Mouse (Mus musculus) MEL (cell line): ENCODE data around the gene Tmem169.

Source experiments
- BHLHE40 ChIP-seq: IDR thresholded peaks from 2 replicates; pipeline ENCODE4 v1.6.1; 2012; ENCODE audit warnings: low read depth, mild to moderate bottlenecking, inconsistent platforms, low read length, improper control_type of control experiment, borderline replicate concordance
- CTCF ChIP-seq, 3 experiments: IDR thresholded peaks in 2 of 3; conservative IDR thresholded peaks in 1 of 3; 2 replicates each; pipeline ENCODE4 v1.5.1; 2011 to 2012; ENCODE audit warnings: low read length in 3 of 3, low read depth in 2 of 3, mild to moderate bottlenecking in 2 of 3, improper control_type of control experiment in 1 of 3, inconsistent platforms in 1 of 3, mixed read lengths in 1 of 3, moderate library complexity in 1 of 3; ENCODE audit not compliant: control insufficient read depth in 1 of 3, insufficient read depth in 1 of 3, poor library complexity in 1 of 3, severe bottlenecking in 1 of 3
- ELF1 ChIP-seq: IDR thresholded peaks from 2 replicates; pipeline ENCODE4 v1.6.1; 2014; ENCODE audit warnings: low read depth, mild to moderate bottlenecking, inconsistent platforms, low read length, improper control_type of control experiment, moderate library complexity
- GATA1 ChIP-seq: IDR thresholded peaks from 2 replicates; pipeline ENCODE4 v1.6.1; 2011; ENCODE audit warnings: low read depth, low read length, improper control_type of control experiment
- HCFC1 ChIP-seq: IDR thresholded peaks from 2 replicates; pipeline ENCODE4 v1.6.1; 2012; ENCODE audit warnings: low read depth, mild to moderate bottlenecking, inconsistent platforms, low read length, improper control_type of control experiment, moderate library complexity
- MEF2A ChIP-seq: IDR thresholded peaks from 2 replicates; pipeline ENCODE4 v1.6.1; 2014; ENCODE audit warnings: low read depth, mild to moderate bottlenecking, inconsistent platforms, low read length, improper control_type of control experiment; ENCODE audit not compliant: poor library complexity, insufficient replicate concordance, severe bottlenecking; ENCODE audit errors: extremely low read depth
- MYC ChIP-seq: IDR thresholded peaks from 2 replicates; pipeline ENCODE4 v1.6.1; 2011; ENCODE audit warnings: low read depth, mild to moderate bottlenecking, low read length, improper control_type of control experiment, moderate library complexity
- POLR2A ChIP-seq, 2 experiments: IDR thresholded peaks; 2 replicates each; pipeline ENCODE4 v1.6.1; 2011 to 2012; ENCODE audit warnings: low read length in 2 of 2, mild to moderate bottlenecking in 2 of 2, control low read depth in 1 of 2, improper control_type of control experiment in 1 of 2, low read depth in 1 of 2, moderate library complexity in 1 of 2; ENCODE audit not compliant: control insufficient read depth in 1 of 2, insufficient read depth in 1 of 2, poor library complexity in 1 of 2
- ZKSCAN1 ChIP-seq: IDR thresholded peaks from 2 replicates; pipeline ENCODE4 v1.6.1; 2012; ENCODE audit warnings: low read depth, mild to moderate bottlenecking, inconsistent platforms, low read length, improper control_type of control experiment, moderate library complexity
- ZNF384 ChIP-seq: IDR thresholded peaks from 2 replicates; pipeline ENCODE4 v1.6.1; 2012; ENCODE audit warnings: low read depth, mild to moderate bottlenecking, inconsistent platforms, low read length, improper control_type of control experiment

- peak; percentile 58 for TF ChIP-seq HCFC1
- TF ChIP-seq CTCF (IDR thresholded peaks at IDR 0.05 in 2 of 3, conservative IDR thresholded peaks at IDR 0.05 in 1 of 3; ENCODE audit: control insufficient read depth in 1 of 3, insufficient read depth in 1 of 3, low read depth in 2 of 3, low read length in 3 of 3, poor library complexity in 1 of 3, severe bottlenecking in 1 of 3), result no peak
- TF ChIP-seq POLR2A (IDR thresholded peaks at IDR 0.05; ENCODE audit: control insufficient read depth in 1 of 2, insufficient read depth in 1 of 2, low read depth in 1 of 2, low read length in 2 of 2, poor library complexity in 1 of 2), result peak; percentile 18 to 29; a peak in 1 of 4 replicates
- no peak for TF ChIP-seq GATA1
- TF ChIP-seq ZKSCAN1, result no peak
- TF ChIP-seq BHLHE40, result no peak
- TF ChIP-seq MYC, result 0 out of 2 replicates have a peak, but pooled peaks have one; percentile 48
- no peak for TF ChIP-seq ZNF384
- TF ChIP-seq ELF1, result peak; percentile 86
- TF ChIP-seq MEF2A, result no peak
Observed at GRCm38 (mm10) chr1:72254545-72255061, 29.6 kb upstream of the Tmem169 start.
